Mouse (Mus musculus) liver, embryonic 14.5 days (tissue): ENCODE measurements around the gene Gprc5d.

Source experiments
- CTCF ChIP-seq: IDR thresholded peaks from 2 replicates; pipeline ENCODE4 v1.5.1; 2016; ENCODE audit warnings: antibody characterized with exemption, low read depth, control low read depth
- EP300 ChIP-seq: IDR thresholded peaks from 2 replicates; pipeline ENCODE4 v1.6.1; 2016; ENCODE audit warnings: antibody characterized with exemption, low read depth

GRCm38 (mm10) chr6:135153719-135154118, 35.6 kb upstream of the Gprc5d start:
- TF ChIP-seq CTCF (no peak), EP300 (no peak)
